23 mouse cellular contexts compared by ENCODE assay signal in genomic region chr7:134822006-134822405, GRCm38 (mm10).
DNase-seq lines count a peak whose midpoint lies in the region; ATAC-seq and TF ChIP-seq lines count a peak whose summit lies in the region.
"Had no signal": no experiment of that assay in that cellular context is flagged by ENCODE, and none has a peak within 500 bp of the region (broad histone marks: within the 10 kb centered on the region; RNA-seq: fewer than 3 reads in every experiment).

No protein-coding gene starts in this region.

- no peak for TF ChIP-seq EP300 in liver, postnatal 0 days (IDR thresholded peaks at IDR 0.05; ENCODE audit: low read depth)

- no peak for ATAC-seq in liver, postnatal 0 days
- ATAC-seq in cerebellum, adult (ENCODE audit: insufficient number of reproducible peaks, low FRiP score, low TSS enrichment): no peak
- ATAC-seq: inflammation-experienced regulatory T-cells, adult 6 months; liver, embryonic 12.5 days; Patski had no signal

- no peaks in the 10 kb centered on the region for H3K27me3 ChIP-seq in liver, adult 2 months (ENCODE audit: control insufficient read depth, insufficient read depth, low read length)
- no peaks in the 10 kb centered on the region for H3K27me3 ChIP-seq in liver, postnatal 0 days (ENCODE audit: insufficient read depth, low read length)
- H3K27me3 ChIP-seq: heart, embryonic 13.5 days; hindbrain, embryonic 15.5 days; limb, embryonic 13.5 days; liver, embryonic 12.5 days; neural tube, embryonic 13.5 days; Patski; stomach, embryonic 15.5 days had no signal

- H3K4me3 ChIP-seq in liver, adult 2 months (ENCODE audit: insufficient read depth, low read depth, low read length): no peak overlapping the region
- no peak overlapping the region for H3K4me3 ChIP-seq in liver, postnatal 0 days (ENCODE audit: low read depth, low read length)
- H3K4me3 ChIP-seq in gastrocnemius, adult 2 months: no peak overlapping the region
- H3K4me3 ChIP-seq: erythroblast, embryonic 14.5 days; heart, embryonic 13.5 days; hindbrain, embryonic 10.5 days; hindbrain, embryonic 15.5 days; limb, embryonic 13.5 days; liver, embryonic 12.5 days; neural tube, embryonic 13.5 days; stomach, embryonic 15.5 days had no signal

- no peak for TF ChIP-seq CTCF in liver, adult 2 months (IDR thresholded peaks at IDR 0.05; ENCODE audit: low read depth, low read length)
- no peak for TF ChIP-seq CTCF in liver, postnatal 0 days (IDR thresholded peaks at IDR 0.05; ENCODE audit: low read depth)
- TF ChIP-seq CTCF in gastrocnemius, adult 2 months (IDR thresholded peaks at IDR 0.05): no peak

- H3K4me1 ChIP-seq in liver, adult 2 months (ENCODE audit: control insufficient read depth, insufficient read depth, low read length): peaks cover 3% of the 10 kb centered on the region
- peaks cover 10% of the 10 kb centered on the region for H3K4me1 ChIP-seq in liver, postnatal 0 days (ENCODE audit: insufficient read depth)
- H3K4me1 ChIP-seq: liver, embryonic 12.5 days; stomach, embryonic 15.5 days had no signal

- intact Hi-C loops in heart, postnatal 10 days (cut with DNase I): no loop called here
- intact Hi-C loops in gastrocnemius, adult 2 months (cut with DNase I): no loop called here

- no peaks in the 10 kb centered on the region for H3K79me2 ChIP-seq in liver, adult 2 months (ENCODE audit: control insufficient read depth, insufficient read depth, low read length)

- H3K27ac ChIP-seq in liver, adult 2 months (replicated peaks; ENCODE audit: insufficient read depth, low read depth, low read length): no peak overlapping the region
- no peak overlapping the region for H3K27ac ChIP-seq in liver, postnatal 0 days (ENCODE audit: low read depth)
- no peak overlapping the region for H3K27ac ChIP-seq in gastrocnemius, adult 2 months
- H3K27ac ChIP-seq: heart, embryonic 13.5 days; hindbrain, embryonic 10.5 days; hindbrain, embryonic 15.5 days; limb, embryonic 13.5 days; liver, embryonic 12.5 days; neural tube, embryonic 13.5 days; stomach, embryonic 15.5 days had no signal

- H3K4me2 ChIP-seq in liver, postnatal 0 days (ENCODE audit: low read depth, low read length): no peak overlapping the region
- H3K4me2 ChIP-seq: heart, embryonic 13.5 days; hindbrain, embryonic 15.5 days; limb, embryonic 13.5 days; liver, embryonic 12.5 days; neural tube, embryonic 13.5 days; stomach, embryonic 15.5 days had no signal

- no peaks in the 10 kb centered on the region for H3K36me3 ChIP-seq in liver, adult 2 months (ENCODE audit: control insufficient read depth, insufficient read depth, low read length)
- H3K36me3 ChIP-seq in liver, postnatal 0 days (replicated peaks; ENCODE audit: insufficient read depth, low read length): no peaks in the 10 kb centered on the region
- H3K36me3 ChIP-seq: hindbrain, embryonic 15.5 days; liver, embryonic 12.5 days; neural tube, embryonic 13.5 days; stomach, embryonic 15.5 days had no signal

- peak; percentile 74 for DNase-seq in heart, adult 11 months
- DNase-seq in heart, postnatal 10 days: no peak
- peak; percentile 14 for DNase-seq in liver, adult 2 months (ENCODE audit: extremely low read depth, low read depth, low spot score)
- no peak for DNase-seq in liver, postnatal 0 days
- peak; percentile 7 for DNase-seq in embryo, embryonic 9.5 days (ENCODE audit: extremely low spot score)
- peak; percentile 29 to 32 for DNase-seq in kidney, postnatal 36 days
- no peak for DNase-seq in gastrocnemius, adult 2 months
- DNase-seq: adrenal gland, postnatal 25 days; cerebellum, adult 18-20 months; heart, postnatal 14 days; lung, adult 18-20 months; lung, postnatal 10 days had no signal

- WGBS in liver, adult 2 months: 47% methylated on average over 3 of the region's 3 CpGs
- WGBS in liver, postnatal 0 days (ENCODE audit: insufficient replicate concordance): 58% methylated on average over 3 of the region's 3 CpGs

- no peak overlapping the region for H3K9ac ChIP-seq in liver, adult 2 months (ENCODE audit: low read depth, low read length)
- H3K9ac ChIP-seq in liver, postnatal 0 days (replicated peaks): no peak overlapping the region
- H3K9ac ChIP-seq: heart, embryonic 13.5 days; hindbrain, embryonic 15.5 days; limb, embryonic 13.5 days; liver, embryonic 12.5 days; neural tube, embryonic 13.5 days; stomach, embryonic 15.5 days had no signal

- no peaks in the 10 kb centered on the region for H3K9me3 ChIP-seq in liver, postnatal 0 days (ENCODE audit: low read length)
- H3K9me3 ChIP-seq: heart, embryonic 13.5 days; hindbrain, embryonic 10.5 days; hindbrain, embryonic 15.5 days; limb, embryonic 13.5 days; liver, embryonic 12.5 days; neural tube, embryonic 13.5 days; stomach, embryonic 15.5 days had no signal

- no peak for TF ChIP-seq POLR2A in liver, adult 2 months (IDR thresholded peaks at IDR 0.05; ENCODE audit: extremely low read depth, insufficient read depth, low read length)

Comparison
In these comparisons a context has a peak if more than half of its experiments do, and no peak if none do; other contexts are left out.
1. DNase-seq: peak in heart, adult 11 months (single experiment), liver, adult 2 months (single experiment), embryo, embryonic 9.5 days (single experiment) and kidney, postnatal 36 days (2 of 2); none in heart, postnatal 10 days (0 of 2), liver, postnatal 0 days (single experiment) and gastrocnemius, adult 2 months (single experiment).